20 mouse cellular contexts compared by ENCODE assay signal in the genomic region with DNA sequence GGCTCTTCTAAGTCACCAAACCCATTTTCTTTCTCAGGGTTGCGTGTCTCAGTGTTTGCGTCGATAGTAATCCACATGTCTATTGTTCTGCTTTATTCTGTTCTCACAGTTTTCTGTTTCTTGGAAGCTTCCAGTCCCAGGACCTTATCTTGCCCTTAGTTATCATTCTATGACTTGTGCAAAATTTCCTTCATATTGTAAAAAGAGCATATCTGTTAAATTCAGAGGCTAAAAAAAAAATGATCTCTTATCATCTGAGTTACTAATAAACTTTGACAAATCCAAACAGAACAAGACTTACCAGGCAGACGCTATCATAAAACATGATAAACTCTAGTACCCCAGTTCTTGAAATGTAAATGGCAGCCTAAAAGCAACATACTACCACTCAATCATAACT. TPM values are rescaled to one million over a fixed set of nuclear protein-coding genes. Genes with fewer than 3 reads are reported as not detected.
DNase-seq lines count a peak whose midpoint lies in the region; ATAC-seq and TF ChIP-seq lines count a peak whose summit lies in the region.
"Had no signal": no experiment of that assay in that cellular context is flagged by ENCODE, and none has a peak within 500 bp of the region (broad histone marks: within the 10 kb centered on the region; RNA-seq: fewer than 3 reads in every experiment).

No protein-coding gene starts in this region.

- peak overlapping the region; percentile 38; the same call in 1 of the 2 replicates for H3K27ac ChIP-seq in MEL (ENCODE audit: control insufficient read depth, low read depth, low read length)

- ATAC-seq in G1E (ENCODE audit: extremely low read depth, insufficient number of reproducible peaks, low FRiP score, poor library complexity, severe bottlenecking), result peak; percentile 50; the same call in 1 of the 2 replicates
- ATAC-seq: activated CD4-positive, CD25-positive, alpha-beta regulatory T cell, adult 4 months; CD4-positive, CD25-positive, alpha-beta regulatory T cell, adult 4 months; Patski had no signal

- no peak for TF ChIP-seq POLR2A in MEL (IDR thresholded peaks at IDR 0.05; ENCODE audit: control insufficient read depth in 1 of 2, insufficient read depth in 1 of 2, low read depth in 1 of 2, low read length in 2 of 2, poor library complexity in 1 of 2)

- H3K9ac ChIP-seq in MEL (ENCODE audit: control insufficient read depth, low read depth, low read length, poor library complexity, severe bottlenecking), result no peak overlapping the region

- peaks cover 38% of the 10 kb centered on the region for H3K4me1 ChIP-seq in G1E (ENCODE audit: insufficient read depth, low read depth, low read length)
- H3K4me1 ChIP-seq in MEL (ENCODE audit: control insufficient read depth in 1 of 2, insufficient read depth in 2 of 2, low read length in 2 of 2), result peaks cover 23 to 24% of the 10 kb centered on the region in 2 experiments

- TF ChIP-seq CTCF in G1E (IDR thresholded peaks at IDR 0.05; ENCODE audit: low read depth, low read length) (no peak), MEL (IDR thresholded peaks at IDR 0.05 in 2 of 3, conservative IDR thresholded peaks at IDR 0.05 in 1 of 3; ENCODE audit: control insufficient read depth in 1 of 3, insufficient read depth in 1 of 3, low read depth in 2 of 3, low read length in 3 of 3, poor library complexity in 1 of 3, severe bottlenecking in 1 of 3) (no peak)

- TF ChIP-seq EP300 in MEL (IDR thresholded peaks at IDR 0.05; ENCODE audit: low read depth in 1 of 2, low read length in 2 of 2), result peak; percentile 53 to 55; a peak in 2 of 4 replicates

- H3K36me3 ChIP-seq in G1E (replicated peaks) (peaks cover 58% of the 10 kb centered on the region), MEL (ENCODE audit: control insufficient read depth in 1 of 2, insufficient read depth in 2 of 2, low read length in 2 of 2) (peaks cover 4 to 48% of the 10 kb centered on the region in 2 experiments; a peak in 3 of 4 replicates)

- no peak for TF ChIP-seq RAD21 in MEL (IDR thresholded peaks at IDR 0.05; ENCODE audit: low read depth, low read length)

- H3K27me3 ChIP-seq in G1E (ENCODE audit: insufficient read depth, low read length) (no peaks in the 10 kb centered on the region), MEL (ENCODE audit: control insufficient read depth in 1 of 2, insufficient read depth in 2 of 2, low read length in 2 of 2) (no peaks in the 10 kb centered on the region)
- H3K27me3 ChIP-seq: CH12.LX, Patski had no signal

- DNase-seq in G1E (ENCODE audit: low spot score), result no peak
- DNase-seq in MEL (ENCODE audit: low read depth, low spot score), result peak; percentile 23
- DNase-seq in thymus, adult 18-20 months, result no peak
- DNase-seq in cerebellum, postnatal 10 days, result no peak
- DNase-seq: adrenal gland, adult 2 months; adrenal gland, adult 8-10 months; adrenal gland, postnatal 10 days; adrenal gland, postnatal 14 days; adrenal gland, postnatal 25 days; adrenal gland, postnatal 36 days; B cell, adult 2 months; cerebellum, adult 11 months; cerebellum, adult 11-12 months; cerebellum, adult 18-20 months; cerebellum, adult 2 months; cerebellum, adult 8-10 months had no signal

- no peaks in the 10 kb centered on the region; the same call in 1 of the 2 replicates for H3K79me2 ChIP-seq in MEL (ENCODE audit: control insufficient read depth, insufficient read depth, low read length, poor library complexity)

- H3K4me3 ChIP-seq in G1E (ENCODE audit: low read depth, low read length) (peak overlapping the region; percentile 8; the same call in 1 of the 2 replicates), MEL (ENCODE audit: control insufficient read depth in 1 of 2, insufficient read depth in 1 of 2, low read depth in 2 of 2, low read length in 2 of 2) (no peak overlapping the region)

- H3K9me3 ChIP-seq in G1E (replicated peaks), result no peaks in the 10 kb centered on the region
- H3K9me3 ChIP-seq in MEL (replicated peaks; ENCODE audit: insufficient read depth, low read length), result no peaks in the 10 kb centered on the region

TF ChIP-seq in MEL, 35 proteins besides CTCF, POLR2A, EP300 and RAD21:
- TF ChIP-seq GATA1 (IDR thresholded peaks at IDR 0.05; ENCODE audit: low read depth, low read length) (peak; percentile 61), RCOR1 (IDR thresholded peaks at IDR 0.05; ENCODE audit: low read depth, low read length) (0 out of 2 replicates have a peak, but pooled peaks have one; percentile 18), ZNF384 (IDR thresholded peaks at IDR 0.05; ENCODE audit: low read depth, low read length) (peak; percentile 71; the same call in 1 of the 2 replicates), USF1 (IDR thresholded peaks at IDR 0.05; ENCODE audit: low read depth, low read length) (no peak), TCF12 (IDR thresholded peaks at IDR 0.05; ENCODE audit: low read depth, low read length) (0 out of 2 replicates have a peak, but pooled peaks have one; percentile 34), CHD1 (IDR thresholded peaks at IDR 0.05; ENCODE audit: low read depth, low read length) (no peak), ETS1 (IDR thresholded peaks at IDR 0.05; ENCODE audit: low read depth, low read length) (peak; percentile 60), TBP (IDR thresholded peaks at IDR 0.05; ENCODE audit: low read depth, low read length) (no peak), SIN3A (IDR thresholded peaks at IDR 0.05; ENCODE audit: low read length) (peak; percentile 38; the same call in 1 of the 2 replicates)
TF ChIP-seq in MEL: peak in this region for 6.

RNA-seq across cellular contexts. Expression of a gene that starts 11.0 kb away (rescaled TPM):
- total RNA-seq in G1E (2014; fragmentation: Nextera tagmentation) (105 and 112 TPM in 2 replicates), G1E (2017) (61.6 and 72.9 TPM in 2 replicates), MEL (2012; rRNA removed) (30.9 and 31.2 TPM in 2 replicates)
- polyA plus RNA-seq in G1E (2012) (16.7 and 20.1 TPM in 2 replicates), MEL (2012; ENCODE audit: insufficient read depth in 1 of 2, insufficient read length in 2 of 2, low read depth in 1 of 2, low replicate concordance in 2 of 2, missing spikeins in 1 of 2) (10 to 100 TPM in 1 of 2 experiments, not detected in 1; 39.3 TPM)
